8 mouse cellular contexts compared by ENCODE assay signal in the genomic region with DNA sequence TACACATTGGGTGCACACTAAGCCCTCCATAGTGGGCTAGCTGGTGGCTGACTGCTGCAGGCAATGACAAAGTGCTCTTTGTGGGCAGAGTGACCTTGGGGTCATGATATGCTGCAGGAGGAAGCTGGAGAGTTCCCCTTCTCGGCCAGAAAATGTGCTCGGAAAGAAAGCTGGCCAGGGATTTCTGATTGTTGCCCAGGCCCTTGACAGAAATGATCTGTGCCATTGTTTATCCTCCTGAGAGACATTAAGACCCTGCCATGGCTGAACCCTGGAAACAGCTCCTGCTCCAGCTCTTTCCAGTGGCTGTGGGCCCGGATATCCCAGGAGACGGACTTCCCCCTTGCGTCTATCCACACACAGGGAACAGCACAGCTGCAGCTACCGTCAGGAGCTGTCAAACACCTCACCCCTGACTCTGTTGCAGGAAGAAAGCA. TPM values are rescaled to one million over a fixed set of nuclear protein-coding genes. Genes with fewer than 3 reads are reported as not detected.
DNase-seq lines count a peak whose midpoint lies in the region; ATAC-seq and TF ChIP-seq lines count a peak whose summit lies in the region.

No protein-coding gene starts in this region.

- H3K9me3 ChIP-seq in forebrain, embryonic 13.5 days (replicated peaks) = no peaks in the 10 kb centered on the region

- H3K9ac ChIP-seq in forebrain, embryonic 13.5 days = peak overlapping the region; percentile 27; the same call in 1 of the 2 replicates

- WGBS in forebrain, embryonic 13.5 days = 35% methylated on average over 6 of the region's 6 CpGs
- WGBS in kidney, adult 2 months = 36% methylated on average over 6 of the region's 6 CpGs

- H3K4me1 ChIP-seq in forebrain, embryonic 13.5 days = peaks cover 29% of the 10 kb centered on the region
- H3K4me1 ChIP-seq in kidney, adult 2 months (ENCODE audit: control insufficient read depth, insufficient read depth, low read length) = no peaks in the 10 kb centered on the region

- no peak overlapping the region for H3K4me2 ChIP-seq in forebrain, embryonic 13.5 days

- no peak for TF ChIP-seq POLR2A in kidney, adult 2 months (IDR thresholded peaks at IDR 0.05; ENCODE audit: low read depth, low read length)

- peaks cover 21% of the 10 kb centered on the region for H3K27me3 ChIP-seq in forebrain, embryonic 13.5 days
- no peaks in the 10 kb centered on the region for H3K27me3 ChIP-seq in kidney, adult 2 months (replicated peaks; ENCODE audit: control insufficient read depth, insufficient read depth, low read length)

- no peak overlapping the region for H3K4me3 ChIP-seq in forebrain, embryonic 13.5 days
- H3K4me3 ChIP-seq in kidney, adult 2 months (ENCODE audit: insufficient read depth, low read depth, low read length) = no peak overlapping the region

- TF ChIP-seq CTCF in kidney, adult 2 months (conservative IDR thresholded peaks at IDR 0.05; ENCODE audit: insufficient read depth, insufficient read length, low read depth, low read length) = no peak

- peak overlapping the region; percentile 6; the same call in 1 of the 2 replicates for H3K27ac ChIP-seq in forebrain, embryonic 13.5 days
- peak overlapping the region; percentile 53 for H3K27ac ChIP-seq in kidney, adult 2 months (ENCODE audit: insufficient read depth, low read depth, low read length)

- peak; percentile 76 for DNase-seq in embryo, embryonic 10 days (ENCODE audit: low spot score)
- DNase-seq in kidney, adult 2 months = peak; percentile 68
- no peak for DNase-seq in left cerebral cortex, adult 9 months (ENCODE audit: low spot score in 2 of 2)
- DNase-seq in cerebellum, postnatal 10 days = no peak
- no peak for DNase-seq in right cerebral cortex, postnatal 10 days (ENCODE audit: low spot score in 2 of 2)
- DNase-seq in MN1 (ENCODE audit: low spot score) = no peak

- no peak for ATAC-seq in forebrain, embryonic 13.5 days
- peak; percentile 72 for ATAC-seq in megakaryocyte, adult 5-6 weeks (ENCODE audit: poor library complexity, severe bottlenecking)

- H3K36me3 ChIP-seq in forebrain, embryonic 13.5 days (ENCODE audit: poor library complexity, severe bottlenecking) = peaks cover 97% of the 10 kb centered on the region
- H3K36me3 ChIP-seq in kidney, adult 2 months (ENCODE audit: control insufficient read depth, insufficient read depth, low read length) = no peaks in the 10 kb centered on the region; the same call in 1 of the 2 replicates

RNA-seq across cellular contexts. Expression of gene Tpp1, which starts 15.7 kb away (rescaled TPM):
- 29.5 and 36.8 TPM in 2 replicates for polyA plus RNA-seq in forebrain, embryonic 13.5 days (2015; fragmentation: Nextera tagmentation; extraction: Ambion mirVana)
- 251 and 309 TPM in 2 replicates for polyA plus RNA-seq in kidney, adult 2 months (2012; rRNA removed)
- 69.7 and 71.5 TPM in 2 replicates for total RNA-seq in megakaryocyte, adult 5-6 weeks (2015)
- 21.7 and 29.0 TPM in 2 replicates for total RNA-seq in megakaryocyte, adult 5-6 weeks (2017)

RNA-seq across cellular contexts. Expression of gene Dchs1, which starts 19.7 kb away (rescaled TPM):
- 16.5 and 18.8 TPM in 2 replicates for polyA plus RNA-seq in forebrain, embryonic 13.5 days (2015; fragmentation: Nextera tagmentation; extraction: Ambion mirVana)
- 5.9 and 7.1 TPM in 2 replicates for polyA plus RNA-seq in kidney, adult 2 months (2012; rRNA removed)
- 0.07 TPM in 2 replicates for total RNA-seq in megakaryocyte, adult 5-6 weeks (2015)
- 0.04 TPM in 1 of 2 replicates, not detected in the other for total RNA-seq in megakaryocyte, adult 5-6 weeks (2017)

RNA-seq across cellular contexts. Expression of gene Taf10, which starts 23.6 kb away (rescaled TPM):
- 137 and 141 TPM in 2 replicates for polyA plus RNA-seq in forebrain, embryonic 13.5 days (2015; fragmentation: Nextera tagmentation; extraction: Ambion mirVana)
- polyA plus RNA-seq in kidney, adult 2 months (2012; rRNA removed) = 423 and 437 TPM in 2 replicates
- total RNA-seq in megakaryocyte, adult 5-6 weeks (2015) = 259 and 284 TPM in 2 replicates
- 129 and 148 TPM in 2 replicates for total RNA-seq in megakaryocyte, adult 5-6 weeks (2017)

RNA-seq across cellular contexts. Expression of gene Rrp8, which starts 30.6 kb away (rescaled TPM):
- 31.2 and 35.4 TPM in 2 replicates for polyA plus RNA-seq in forebrain, embryonic 13.5 days (2015; fragmentation: Nextera tagmentation; extraction: Ambion mirVana)
- 7.5 TPM in 2 replicates for polyA plus RNA-seq in kidney, adult 2 months (2012; rRNA removed)
- total RNA-seq in megakaryocyte, adult 5-6 weeks (2015) = 12.3 and 15.8 TPM in 2 replicates
- total RNA-seq in megakaryocyte, adult 5-6 weeks (2017) = 17.4 and 21.0 TPM in 2 replicates

RNA-seq across cellular contexts. Expression of gene Ilk, which starts 31.4 kb away (rescaled TPM):
- 179 and 185 TPM in 2 replicates for polyA plus RNA-seq in forebrain, embryonic 13.5 days (2015; fragmentation: Nextera tagmentation; extraction: Ambion mirVana)
- polyA plus RNA-seq in kidney, adult 2 months (2012; rRNA removed) = 128 and 137 TPM in 2 replicates
- total RNA-seq in megakaryocyte, adult 5-6 weeks (2015) = 259 and 268 TPM in 2 replicates
- total RNA-seq in megakaryocyte, adult 5-6 weeks (2017) = 180 and 183 TPM in 2 replicates

Comparison
In these comparisons a context has a peak if more than half of its experiments do, and no peak if none do; other contexts are left out.
1. DNase-seq: peak in embryo, embryonic 10 days (single experiment) and kidney, adult 2 months (single experiment); none in left cerebral cortex, adult 9 months (0 of 2), cerebellum, postnatal 10 days (0 of 2), right cerebral cortex, postnatal 10 days (0 of 2) and MN1 (single experiment).